18 mouse cellular contexts compared by ENCODE assay signal in the genomic region with DNA sequence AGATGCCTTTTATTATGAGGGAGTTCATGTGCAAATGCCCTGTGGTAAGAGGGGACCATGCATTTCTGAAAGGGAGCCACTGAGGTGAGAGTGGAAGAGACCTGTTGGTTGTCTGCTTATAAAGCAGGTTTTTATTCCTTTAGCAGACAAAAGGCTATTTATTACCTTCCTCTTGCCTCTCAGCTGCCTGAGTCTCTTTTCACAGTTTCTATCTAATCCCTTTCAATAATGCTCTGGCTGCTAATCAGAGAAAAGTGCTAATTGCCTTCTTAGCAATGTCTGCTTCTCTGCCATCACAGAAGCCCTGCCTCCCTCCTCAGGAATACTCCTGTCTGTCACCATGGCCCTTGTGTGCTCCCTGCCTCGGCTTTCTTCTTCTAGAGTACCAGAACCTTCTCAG.
"Had no signal": no experiment of that assay in that cellular context is flagged by ENCODE, and none has a peak within 500 bp of the region (broad histone marks: within the 10 kb centered on the region; RNA-seq: fewer than 3 reads in every experiment).

No protein-coding gene starts in this region.

- ATAC-seq: midbrain, embryonic 15.5 days had no signal

- H3K27ac ChIP-seq: midbrain, embryonic 10.5 days; midbrain, embryonic 12.5 days; midbrain, embryonic 15.5 days; neural tube, embryonic 13.5 days; neural tube, embryonic 15.5 days had no signal

- H3K9ac ChIP-seq: lung, embryonic 14.5 days; midbrain, embryonic 12.5 days; midbrain, embryonic 15.5 days; neural tube, embryonic 13.5 days; neural tube, embryonic 15.5 days had no signal

- H3K9me3 ChIP-seq: midbrain, embryonic 10.5 days; midbrain, embryonic 12.5 days; midbrain, embryonic 15.5 days; neural tube, embryonic 13.5 days; neural tube, embryonic 15.5 days had no signal

- H3K4me2 ChIP-seq: lung, embryonic 14.5 days; midbrain, embryonic 12.5 days; midbrain, embryonic 15.5 days; neural tube, embryonic 13.5 days; neural tube, embryonic 15.5 days had no signal

- H3K36me3 ChIP-seq: midbrain, embryonic 10.5 days; midbrain, embryonic 12.5 days; midbrain, embryonic 15.5 days; neural tube, embryonic 13.5 days; neural tube, embryonic 15.5 days had no signal

- H3K4me3 ChIP-seq: midbrain, embryonic 10.5 days; midbrain, embryonic 12.5 days; midbrain, embryonic 15.5 days; myocyte; neural tube, embryonic 13.5 days; neural tube, embryonic 15.5 days had no signal

- H3K27me3 ChIP-seq: midbrain, embryonic 12.5 days; midbrain, embryonic 15.5 days; neural tube, embryonic 13.5 days; neural tube, embryonic 15.5 days had no signal

- DNase-seq: lung, adult 18-20 months; lung, embryonic 14.5 days; lung, postnatal 10 days; lung, postnatal 4 days; retina, postnatal 1 day; right cerebral cortex, adult 18-20 months; right cerebral cortex, postnatal 25 days; right cerebral cortex, postnatal 4 days; spleen, adult 18-20 months; thymus, adult 18-20 months; thymus, postnatal 14 days; thymus, postnatal 36 days had no signal

- H3K4me1 ChIP-seq: midbrain, embryonic 12.5 days; midbrain, embryonic 15.5 days; neural tube, embryonic 13.5 days; neural tube, embryonic 15.5 days had no signal
